Mouse (Mus musculus): ENCODE data around the gene Dcakd.

The Dcakd gene

GRCm38 (mm10) chr11:103049611-103050010 lies 21.5 kb upstream of the Dcakd start:
- WGBS, result 92% methylated on average over 5 of the region's 5 CpGs

GRCm38 (mm10) chr11:103046286-103046685 lies 18.2 kb upstream of the Dcakd start:
- WGBS, result 51% methylated on average over 8 of the region's 8 CpGs

GRCm38 (mm10) chr11:103043982-103044381 lies 15.8 kb upstream of the Dcakd start:
- WGBS, result 98% methylated on average over 3 of the region's 3 CpGs

- 16% methylated on average over 4 of the region's 4 CpGs for WGBS
Observed at GRCm38 (mm10) chr11:103042828-103043227, 14.7 kb upstream of the Dcakd start.

- WGBS, result 46% methylated on average over 6 of the region's 6 CpGs
Observed at GRCm38 (mm10) chr11:103038037-103038436, 9.9 kb upstream of the Dcakd start.

- WGBS, result 53% methylated on average over 8 of the region's 8 CpGs
Observed at GRCm38 (mm10) chr11:103036881-103037465, 8.8 kb upstream of the Dcakd start.

- WGBS, result 47% methylated on average over 6 of the region's 6 CpGs
Observed at GRCm38 (mm10) chr11:103035007-103035406, 6.9 kb upstream of the Dcakd start.

GRCm38 (mm10) chr11:103033030-103033429 lies 4.9 kb upstream of the Dcakd start:
- 27% methylated on average over 3 of the region's 3 CpGs for WGBS

- 4% methylated on average over 8 of the region's 8 CpGs for WGBS
Observed at GRCm38 (mm10) chr11:103027570-103028175, 460 bp downstream of the Dcakd start.

GRCm38 (mm10) chr11:103026901-103027300 lies 1.2 kb downstream of the Dcakd start:
- whole genome bisulfite sequencing, result 62% methylated on average over 3 of the region's 3 CpGs

GRCm38 (mm10) chr11:103023974-103024373 lies 4.2 kb downstream of the Dcakd start:
- WGBS, result 63% methylated on average over 3 of the region's 3 CpGs

GRCm38 (mm10) chr11:103020713-103021335 lies 7.3 kb downstream of the Dcakd start:
- WGBS, result 72% methylated on average over 3 of the region's 3 CpGs

- 92% methylated on average over 7 of the region's 7 CpGs for WGBS
Observed at GRCm38 (mm10) chr11:103019325-103019724, 8.8 kb downstream of the Dcakd start.

- 87% methylated on average over 6 of the region's 6 CpGs for WGBS
Observed at GRCm38 (mm10) chr11:103018860-103019259, 9.3 kb downstream of the Dcakd start.

- 77% methylated on average over 9 of the region's 9 CpGs for WGBS
Observed at GRCm38 (mm10) chr11:103017661-103018060, 10.5 kb downstream of the Dcakd start.

- 3% methylated on average over 39 of the region's 41 CpGs for WGBS
Observed at GRCm38 (mm10) chr11:103016930-103017329, 11.2 kb downstream of the Dcakd start.

- 40% methylated on average over 27 of the region's 27 CpGs for WGBS
Observed at GRCm38 (mm10) chr11:103015881-103016825, 12.0 kb downstream of the Dcakd start.

GRCm38 (mm10) chr11:103011206-103011497 lies 17.0 kb downstream of the Dcakd start:
- 95% methylated on average over 2 of the region's 2 CpGs for WGBS

- 88% methylated on average over 13 of the region's 13 CpGs for WGBS
Observed at GRCm38 (mm10) chr11:103010454-103011205, 17.5 kb downstream of the Dcakd start.

- WGBS, result 65% methylated on average over 8 of the region's 8 CpGs
Observed at GRCm38 (mm10) chr11:103009208-103009607, 18.9 kb downstream of the Dcakd start.

GRCm38 (mm10) chr11:103008558-103008957 lies 19.6 kb downstream of the Dcakd start:
- WGBS, result 64% methylated on average over 7 of the region's 7 CpGs

- WGBS, result 62% methylated on average over 6 of the region's 6 CpGs
Observed at GRCm38 (mm10) chr11:103007001-103007340, 21.2 kb downstream of the Dcakd start.
